Mouse (Mus musculus): ENCODE measurements around the gene Ahsg. TPM values are rescaled to one million over a fixed set of nuclear protein-coding genes. Genes with fewer than 3 reads are reported as not detected.

Ahsg gene
- polyA plus RNA-seq, 1 experiment from 2014 or later, result not detected

DNA sequence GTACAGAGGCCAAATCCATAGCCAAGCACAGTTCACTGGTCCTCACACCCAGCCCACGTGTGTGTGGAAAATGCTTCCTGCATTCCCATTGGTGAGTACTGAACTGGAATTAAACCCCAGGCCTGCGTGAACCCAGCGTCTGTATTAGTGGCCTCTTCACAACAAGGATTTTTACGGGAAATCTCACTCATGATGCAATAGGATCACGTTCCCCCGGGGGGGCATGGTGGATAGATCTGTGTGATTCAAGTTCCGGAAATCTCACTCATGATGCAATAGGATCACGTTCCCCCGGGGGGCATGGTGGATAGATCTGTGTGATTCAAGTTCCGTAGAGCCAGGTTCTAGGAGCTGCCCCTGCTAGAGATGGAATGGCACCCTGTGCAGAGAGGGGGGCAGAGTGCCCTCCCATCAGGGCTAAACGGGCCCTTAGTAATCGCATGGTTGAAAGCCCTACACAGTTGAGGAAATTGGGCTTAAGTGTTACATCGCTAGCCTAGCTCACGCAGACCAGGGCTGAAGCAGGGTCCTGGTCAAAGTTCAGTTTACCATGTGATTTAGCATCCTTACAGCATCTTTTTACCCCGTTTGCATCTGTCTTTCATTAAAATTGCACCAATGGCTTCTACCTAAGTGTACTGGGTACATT is 27.7 kb downstream of the Ahsg start:
- Histone ChIP-seq H3K27ac (replicated peaks; ENCODE audit: low read depth, low read length) (no peak overlapping the region), H3K4me1 (ENCODE audit: control insufficient read depth, insufficient read depth, low read length) (no peaks in the 10 kb centered on the region), H3K27me3 (ENCODE audit: control insufficient read depth, insufficient read depth, low read length) (no peaks in the 10 kb centered on the region), H3K4me3 (replicated peaks; ENCODE audit: low read depth, low read length) (no peak overlapping the region), H3K9ac (replicated peaks; ENCODE audit: low read length) (no peak overlapping the region), H3K36me3 (ENCODE audit: control insufficient read depth, insufficient read depth, low read length) (no peaks in the 10 kb centered on the region), H3K4me2 (ENCODE audit: low read length) (no peak overlapping the region), H3K9me3 (ENCODE audit: control insufficient read depth, low read length) (no peaks in the 10 kb centered on the region)
- WGBS, result 73% methylated on average over 15 of the region's 15 CpGs
- DNase-seq, result no peak
- ATAC-seq (ENCODE audit: low FRiP score, low TSS enrichment), result no peak

DNA sequence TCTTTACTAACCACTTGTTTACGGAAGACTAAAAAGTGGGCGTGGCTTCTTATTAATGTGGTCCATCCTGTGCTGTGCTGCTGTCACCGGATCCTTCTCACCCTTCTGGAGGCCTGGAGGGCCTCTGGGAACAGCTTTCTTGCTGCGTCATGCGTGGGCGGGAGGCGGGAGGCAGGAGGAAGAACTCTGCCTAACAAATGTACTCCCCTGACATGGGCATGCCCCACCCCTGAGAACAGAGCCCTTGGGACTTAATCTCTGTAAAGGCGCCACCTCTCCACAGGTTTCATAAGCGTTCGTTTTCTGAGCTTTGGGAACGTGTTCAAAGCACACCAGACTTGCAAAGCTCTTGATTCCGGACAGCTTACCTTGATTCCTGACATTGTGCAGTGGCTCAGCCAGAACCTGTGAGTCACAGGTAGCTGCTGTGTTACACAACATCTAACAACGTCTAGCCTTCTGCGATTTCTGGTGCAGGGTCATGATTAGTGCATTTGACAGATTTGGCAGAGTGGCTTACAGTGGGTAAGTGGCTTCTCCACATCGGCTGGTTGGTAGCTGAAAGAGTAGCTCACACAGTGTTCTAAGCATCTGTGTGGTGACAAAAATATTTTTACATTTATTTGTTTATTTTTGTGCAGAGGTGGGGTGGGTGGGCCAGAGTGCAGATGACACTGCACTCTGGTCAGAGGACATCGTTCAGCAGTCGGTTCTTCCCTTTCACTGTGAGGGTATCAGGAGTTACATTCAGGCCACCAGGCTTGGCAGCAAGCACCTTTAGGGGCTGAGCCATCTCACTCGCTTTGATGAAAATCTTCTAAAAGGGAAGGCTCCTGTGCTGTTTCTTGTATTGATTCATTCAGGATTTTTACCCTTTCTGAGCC is 29.1 kb downstream of the Ahsg start:
- no peak for ATAC-seq (ENCODE audit: low FRiP score, low TSS enrichment)
- whole genome bisulfite sequencing, result 72% methylated on average over 18 of the region's 18 CpGs
- no peak for DNase-seq

DNA sequence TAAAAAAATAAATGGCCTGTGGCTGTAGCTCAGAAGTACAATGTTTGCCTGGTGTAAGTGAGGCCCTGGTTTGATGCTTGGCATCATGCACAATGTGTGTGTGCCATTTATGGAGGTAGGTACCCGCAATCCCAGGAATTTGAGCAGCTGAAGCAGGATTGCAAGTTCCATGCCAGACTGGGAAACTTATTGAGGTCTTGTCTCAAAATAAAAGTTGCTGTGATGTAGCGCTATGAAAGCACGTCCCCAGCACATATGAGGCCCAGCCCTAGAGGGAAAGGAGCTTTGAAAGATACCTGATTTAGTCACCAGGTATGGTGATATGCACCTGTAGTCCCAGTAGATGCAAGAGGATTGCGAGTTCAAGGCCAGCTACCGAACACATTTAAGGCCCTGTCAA is 30.7 kb downstream of the Ahsg start:
- Histone ChIP-seq H3K4me1 (ENCODE audit: control insufficient read depth, insufficient read depth, low read length) (no peaks in the 10 kb centered on the region), H3K27me3 (ENCODE audit: control insufficient read depth, insufficient read depth, low read length) (no peaks in the 10 kb centered on the region), H3K4me3 (replicated peaks; ENCODE audit: low read depth, low read length) (no peak overlapping the region), H3K9me3 (ENCODE audit: control insufficient read depth, low read length) (no peaks in the 10 kb centered on the region), H3K4me2 (ENCODE audit: low read length) (no peak overlapping the region), H3K36me3 (ENCODE audit: control insufficient read depth, insufficient read depth, low read length) (no peaks in the 10 kb centered on the region), H3K9ac (replicated peaks; ENCODE audit: low read length) (no peak overlapping the region), H3K27ac (replicated peaks; ENCODE audit: low read depth, low read length) (no peak overlapping the region)
- ATAC-seq (ENCODE audit: low FRiP score, low TSS enrichment) (no peak), DNase-seq (no peak)
- WGBS, result 96% methylated on average over 5 of the region's 5 CpGs

More for the DNA sequence above, 29.1 kb downstream of the Ahsg start:
- no peaks in the 10 kb centered on the region for H3K36me3 ChIP-seq (ENCODE audit: control insufficient read depth, insufficient read depth, low read length)
- H3K4me1 ChIP-seq (ENCODE audit: control insufficient read depth, insufficient read depth, low read length), result no peaks in the 10 kb centered on the region
- no peak overlapping the region for H3K4me3 ChIP-seq (replicated peaks; ENCODE audit: low read depth, low read length)
- no peaks in the 10 kb centered on the region for H3K9me3 ChIP-seq (ENCODE audit: control insufficient read depth, low read length)
- no peak overlapping the region for H3K4me2 ChIP-seq (ENCODE audit: low read length)
- H3K27ac ChIP-seq (replicated peaks; ENCODE audit: low read depth, low read length), result no peak overlapping the region
- no peaks in the 10 kb centered on the region for H3K27me3 ChIP-seq (ENCODE audit: control insufficient read depth, insufficient read depth, low read length)
- H3K9ac ChIP-seq (replicated peaks; ENCODE audit: low read length), result no peak overlapping the region

DNA sequence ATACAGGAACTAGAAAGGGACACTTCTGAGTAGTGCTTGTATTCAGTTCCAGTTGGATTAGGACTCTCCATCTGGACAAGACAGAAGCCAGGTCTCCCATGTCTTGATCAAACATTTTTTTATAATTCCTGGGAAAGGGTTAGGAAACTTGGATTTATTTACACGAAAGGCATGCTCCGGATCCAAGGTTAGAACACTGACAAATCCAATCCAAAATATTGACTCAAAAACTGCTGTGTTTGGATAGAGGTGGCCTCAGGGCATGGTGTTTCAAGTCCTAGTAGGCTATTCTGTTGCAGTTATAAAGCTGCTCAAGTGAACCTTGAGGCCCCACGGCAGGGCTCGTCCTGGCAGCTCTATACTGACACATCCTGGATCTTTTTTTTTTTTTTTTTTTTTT is 31.4 kb downstream of the Ahsg start:
- H3K4me1 ChIP-seq (ENCODE audit: control insufficient read depth, insufficient read depth, low read length), result no peaks in the 10 kb centered on the region
- no peak overlapping the region for H3K27ac ChIP-seq (replicated peaks; ENCODE audit: low read depth, low read length)
- no peaks in the 10 kb centered on the region for H3K36me3 ChIP-seq (ENCODE audit: control insufficient read depth, insufficient read depth, low read length)
- DNase-seq, result no peak
- H3K4me3 ChIP-seq (replicated peaks; ENCODE audit: low read depth, low read length), result no peak overlapping the region
- H3K9me3 ChIP-seq (ENCODE audit: control insufficient read depth, low read length), result no peaks in the 10 kb centered on the region
- H3K4me2 ChIP-seq (ENCODE audit: low read length), result no peak overlapping the region
- ATAC-seq (ENCODE audit: low FRiP score, low TSS enrichment), result no peak
- no peak overlapping the region for H3K9ac ChIP-seq (replicated peaks; ENCODE audit: low read length)
- WGBS, result 91% methylated on average over 4 of the region's 4 CpGs
- H3K27me3 ChIP-seq (ENCODE audit: control insufficient read depth, insufficient read depth, low read length), result no peaks in the 10 kb centered on the region

DNA sequence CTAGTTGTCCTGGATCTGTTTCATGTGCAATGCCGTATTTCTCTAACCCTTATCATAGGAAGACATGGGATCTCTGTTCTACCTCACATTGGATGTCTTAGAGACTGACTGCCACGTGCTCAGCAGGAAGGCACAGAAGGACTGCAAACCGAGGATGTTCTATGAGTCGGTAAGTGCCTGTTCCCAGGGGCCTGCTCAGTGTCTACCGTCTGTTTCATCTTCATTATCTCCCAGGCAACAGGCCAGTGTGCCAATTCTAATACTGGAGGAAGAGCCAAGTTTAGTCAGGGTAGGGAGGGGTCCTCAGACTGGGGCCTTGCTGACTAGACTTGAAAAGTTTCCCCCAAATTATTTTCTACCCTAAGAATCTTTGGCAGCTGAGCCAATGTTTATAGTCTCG is 38.5 kb downstream of the Ahsg start:
- no peaks in the 10 kb centered on the region for H3K36me3 ChIP-seq (ENCODE audit: control insufficient read depth, insufficient read depth, low read length)
- no peaks in the 10 kb centered on the region for H3K27me3 ChIP-seq (ENCODE audit: control insufficient read depth, insufficient read depth, low read length)
- DNase-seq (peak; percentile 14), ATAC-seq (ENCODE audit: low FRiP score, low TSS enrichment) (no peak)
- H3K9me3 ChIP-seq (ENCODE audit: control insufficient read depth, low read length), result no peaks in the 10 kb centered on the region
- no peak overlapping the region for H3K4me2 ChIP-seq (ENCODE audit: low read length)
- no peak overlapping the region for H3K9ac ChIP-seq (replicated peaks; ENCODE audit: low read length)
- H3K27ac ChIP-seq (replicated peaks; ENCODE audit: low read depth, low read length), result no peak overlapping the region
- H3K4me1 ChIP-seq (ENCODE audit: control insufficient read depth, insufficient read depth, low read length), result no peaks in the 10 kb centered on the region
- no peak overlapping the region for H3K4me3 ChIP-seq (replicated peaks; ENCODE audit: low read depth, low read length)
- WGBS, result 71% methylated on average over 6 of the region's 6 CpGs

DNA sequence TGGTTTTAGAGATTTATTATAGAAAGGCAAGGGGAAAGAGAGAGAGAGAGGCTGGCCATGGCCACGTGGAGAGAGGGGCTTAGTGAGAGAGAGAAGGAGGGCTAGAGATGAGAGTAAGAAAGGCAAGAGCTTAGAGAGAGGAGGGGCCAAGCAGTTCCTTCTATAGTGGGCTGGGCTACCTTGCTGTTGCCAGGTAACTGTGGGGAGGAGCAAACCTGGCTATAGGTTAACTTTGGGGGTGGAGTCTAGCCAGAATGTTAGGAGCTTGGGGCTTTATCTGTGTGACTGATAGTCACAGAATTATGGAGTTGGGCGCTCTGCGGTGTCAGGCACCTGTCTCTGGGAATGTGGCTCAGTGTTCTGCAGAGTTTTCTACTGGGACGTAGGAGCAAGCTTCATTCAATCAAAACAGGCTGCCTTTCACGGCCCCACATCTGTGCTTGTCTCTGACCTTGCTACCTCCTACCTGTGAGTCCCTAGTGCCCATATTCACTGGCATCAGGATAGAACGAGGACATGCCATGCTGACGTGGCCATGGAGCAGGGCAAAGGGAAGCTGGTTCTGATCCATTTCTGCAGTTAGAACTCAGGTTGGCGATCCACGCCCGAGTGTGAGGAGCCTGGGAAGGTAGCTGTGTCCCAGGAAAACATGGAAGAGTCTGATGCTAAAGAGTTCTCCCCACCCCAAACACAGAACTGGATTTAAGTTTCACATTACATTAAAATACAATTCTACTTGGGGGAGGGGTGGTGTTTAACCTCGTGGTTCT is 40.5 kb downstream of the Ahsg start:
- Histone ChIP-seq H3K4me2 (ENCODE audit: low read length) (no peak overlapping the region), H3K4me3 (replicated peaks; ENCODE audit: low read depth, low read length) (no peak overlapping the region), H3K27ac (replicated peaks; ENCODE audit: low read depth, low read length) (no peak overlapping the region), H3K9ac (replicated peaks; ENCODE audit: low read length) (no peak overlapping the region), H3K27me3 (ENCODE audit: control insufficient read depth, insufficient read depth, low read length) (no peaks in the 10 kb centered on the region), H3K9me3 (ENCODE audit: control insufficient read depth, low read length) (no peaks in the 10 kb centered on the region), H3K4me1 (ENCODE audit: control insufficient read depth, insufficient read depth, low read length) (no peaks in the 10 kb centered on the region), H3K36me3 (ENCODE audit: control insufficient read depth, insufficient read depth, low read length) (no peaks in the 10 kb centered on the region)
- ATAC-seq (ENCODE audit: low FRiP score, low TSS enrichment) (no peak), DNase-seq (no peak)
- 86% methylated on average over 11 of the region's 11 CpGs for WGBS

DNA sequence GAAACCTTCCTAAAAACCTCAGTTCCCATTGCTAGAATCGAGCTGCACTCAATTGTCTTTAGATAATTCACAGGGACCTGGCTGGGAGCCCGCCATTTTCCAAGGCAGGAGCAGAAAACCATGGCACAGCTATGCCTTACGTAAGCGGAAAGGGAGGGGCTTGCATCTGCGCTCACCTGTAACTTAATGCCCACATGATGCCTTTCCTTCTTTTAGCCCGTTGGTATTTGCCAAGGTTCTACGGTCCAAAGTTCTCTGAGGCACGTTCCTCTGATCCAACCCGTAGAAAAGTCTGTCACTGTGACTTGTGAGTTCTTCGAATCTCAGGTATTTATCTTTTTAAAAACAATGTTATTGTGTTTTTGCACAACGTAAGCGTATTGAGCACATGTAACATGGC is 46.6 kb downstream of the Ahsg start:
- no peak for DNase-seq
- Histone ChIP-seq H3K27ac (replicated peaks; ENCODE audit: low read depth, low read length) (no peak overlapping the region), H3K9ac (replicated peaks; ENCODE audit: low read length) (no peak overlapping the region), H3K27me3 (ENCODE audit: control insufficient read depth, insufficient read depth, low read length) (no peaks in the 10 kb centered on the region), H3K9me3 (ENCODE audit: control insufficient read depth, low read length) (no peaks in the 10 kb centered on the region), H3K4me2 (ENCODE audit: low read length) (no peak overlapping the region), H3K36me3 (ENCODE audit: control insufficient read depth, insufficient read depth, low read length) (no peaks in the 10 kb centered on the region), H3K4me1 (ENCODE audit: control insufficient read depth, insufficient read depth, low read length) (no peaks in the 10 kb centered on the region), H3K4me3 (replicated peaks; ENCODE audit: low read depth, low read length) (no peak overlapping the region)
- 93% methylated on average over 12 of the region's 12 CpGs for WGBS
- ATAC-seq (ENCODE audit: low FRiP score, low TSS enrichment), result no peak

DNA sequence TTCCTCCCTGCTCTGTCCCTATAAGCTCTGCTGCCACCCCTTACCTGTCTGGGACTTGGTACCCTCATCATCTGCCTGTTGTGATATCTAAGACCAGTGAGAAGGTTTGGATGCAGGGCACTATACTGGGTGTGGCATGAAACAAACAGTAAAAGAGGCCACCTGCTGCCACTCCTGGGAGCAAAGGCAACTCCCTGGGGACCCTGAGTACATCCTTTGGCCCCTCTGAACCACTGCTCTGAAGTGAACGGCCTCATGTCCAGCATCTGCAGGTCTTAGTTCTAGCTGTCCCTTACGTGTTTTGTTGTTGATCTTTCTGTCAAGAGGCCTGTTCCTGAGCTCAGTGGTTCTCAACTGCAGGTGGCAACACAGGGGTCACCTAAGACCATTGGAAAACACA is 47.5 kb downstream of the Ahsg start:
- no peak overlapping the region for H3K4me2 ChIP-seq (ENCODE audit: low read length)
- H3K27ac ChIP-seq (replicated peaks; ENCODE audit: low read depth, low read length), result no peak overlapping the region
- H3K4me1 ChIP-seq (ENCODE audit: control insufficient read depth, insufficient read depth, low read length), result no peaks in the 10 kb centered on the region
- 74% methylated on average over 2 of the region's 2 CpGs for WGBS
- no peaks in the 10 kb centered on the region for H3K9me3 ChIP-seq (ENCODE audit: control insufficient read depth, low read length)
- H3K9ac ChIP-seq (replicated peaks; ENCODE audit: low read length), result no peak overlapping the region
- no peaks in the 10 kb centered on the region for H3K36me3 ChIP-seq (ENCODE audit: control insufficient read depth, insufficient read depth, low read length)
- H3K4me3 ChIP-seq (replicated peaks; ENCODE audit: low read depth, low read length), result no peak overlapping the region
- ATAC-seq (ENCODE audit: low FRiP score, low TSS enrichment) (no peak), DNase-seq (no peak)
- no peaks in the 10 kb centered on the region for H3K27me3 ChIP-seq (ENCODE audit: control insufficient read depth, insufficient read depth, low read length)
